Mouse (Mus musculus): ENCODE data around the gene Tbx21.

Gene Tbx21

DNA sequence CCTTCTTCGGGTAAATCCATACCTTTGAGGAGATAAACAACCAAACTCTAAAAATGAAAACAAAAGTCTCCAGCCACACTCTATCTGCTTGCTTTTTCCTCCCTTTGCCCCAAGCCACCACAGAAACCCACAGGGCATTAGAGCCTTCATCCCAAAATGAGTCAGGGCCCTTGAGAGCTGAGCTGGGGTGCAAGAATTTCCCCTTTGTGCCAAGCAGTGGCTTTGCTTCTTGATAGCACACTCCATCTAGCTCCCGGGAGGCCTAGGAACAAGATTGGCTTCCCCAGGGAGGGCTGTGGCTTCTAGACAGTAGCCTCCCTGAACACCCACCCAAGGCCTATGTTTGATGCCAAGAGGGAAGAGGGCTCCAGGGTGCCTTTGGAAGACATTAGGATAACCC, 16.6 kb upstream of the Tbx21 start:
- no peak for DNase-seq (ENCODE audit: low spot score)

- DNase-seq (ENCODE audit: low spot score), result no peak
Observed at GRCm38 (mm10) chr11:97130318-97130717, 15.2 kb upstream of the Tbx21 start.

GRCm38 (mm10) chr11:97128956-97129355, 13.8 kb upstream of the Tbx21 start:
- DNase-seq (ENCODE audit: low spot score), result no peak

GRCm38 (mm10) chr11:97127470-97128223, 12.5 kb upstream of the Tbx21 start:
- DNase-seq (ENCODE audit: low spot score), result no peak

- DNase-seq (ENCODE audit: low spot score), result no peak
Observed at GRCm38 (mm10) chr11:97126645-97127468, 11.7 kb upstream of the Tbx21 start.

- no peak for DNase-seq (ENCODE audit: low spot score)
Observed at GRCm38 (mm10) chr11:97124266-97125036, 9.3 kb upstream of the Tbx21 start.

- DNase-seq (ENCODE audit: low spot score), result no peak
Observed at GRCm38 (mm10) chr11:97123282-97123890, 8.3 kb upstream of the Tbx21 start.

DNA sequence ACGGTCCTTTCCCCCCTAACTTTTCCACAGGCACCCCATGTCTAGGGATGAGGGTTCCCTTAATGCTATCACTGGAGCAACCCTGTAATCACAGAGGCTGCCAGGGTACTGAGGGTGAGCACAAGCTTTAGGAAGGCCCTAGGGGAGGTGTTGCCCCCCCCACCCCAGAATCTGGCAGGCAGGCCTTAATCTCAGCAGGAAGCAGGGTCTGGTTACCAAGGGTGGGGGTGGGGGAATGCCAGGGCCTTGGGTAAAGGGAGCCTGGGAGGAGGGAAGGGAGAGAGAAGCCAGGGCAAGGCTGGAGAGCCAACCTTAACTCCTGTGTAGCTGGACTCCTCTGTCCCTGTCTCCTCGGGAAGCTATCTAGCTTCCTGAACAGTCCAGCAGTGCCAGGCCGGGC, 5.5 kb upstream of the Tbx21 start:
- DNase-seq (ENCODE audit: low spot score), result no peak

DNA sequence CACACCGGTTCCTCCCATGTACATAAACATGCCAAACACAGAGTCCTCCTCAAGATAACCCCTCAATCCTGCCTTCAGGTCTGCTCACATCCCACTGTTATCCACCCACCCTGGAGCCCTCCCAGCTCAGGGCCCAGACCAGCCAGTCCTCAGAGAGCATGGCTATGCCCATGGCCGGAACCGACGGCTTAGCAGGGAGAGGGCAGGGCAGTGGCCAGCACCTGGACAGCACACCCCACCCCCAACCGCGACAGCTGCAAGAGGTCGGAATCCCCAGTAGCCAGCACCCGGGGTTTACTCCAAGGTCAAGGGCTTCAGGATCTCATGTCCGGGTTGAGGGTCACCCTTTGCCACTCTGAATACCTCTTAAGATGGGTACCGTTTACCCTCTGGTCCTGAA, 5.1 kb upstream of the Tbx21 start:
- no peak for DNase-seq (ENCODE audit: low spot score)

DNA sequence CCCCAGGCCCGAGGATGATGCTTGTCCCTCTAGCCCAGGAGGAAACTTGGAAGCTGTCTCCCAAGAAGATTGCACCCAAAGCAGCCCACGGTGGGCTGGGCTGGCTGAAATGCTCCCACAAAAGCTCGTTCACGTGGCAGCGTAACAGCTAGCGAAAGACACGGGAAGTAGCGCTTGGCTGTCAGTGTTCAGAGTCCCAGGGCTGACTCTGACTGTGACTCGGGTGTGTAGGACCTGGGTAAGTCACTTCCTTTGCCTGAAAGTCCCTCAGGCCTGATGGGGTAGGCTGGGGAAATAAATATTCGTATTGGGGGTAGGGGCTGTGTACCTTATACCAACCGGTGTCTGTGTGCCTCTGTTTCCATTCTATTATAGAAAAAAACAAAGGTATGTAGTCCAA, 666 bp upstream of the Tbx21 start:
- DNase-seq (ENCODE audit: low spot score), result no peak

- no peak for DNase-seq (ENCODE audit: low spot score)
Observed at GRCm38 (mm10) chr11:97112519-97113125, 2.5 kb downstream of the Tbx21 start.

DNA sequence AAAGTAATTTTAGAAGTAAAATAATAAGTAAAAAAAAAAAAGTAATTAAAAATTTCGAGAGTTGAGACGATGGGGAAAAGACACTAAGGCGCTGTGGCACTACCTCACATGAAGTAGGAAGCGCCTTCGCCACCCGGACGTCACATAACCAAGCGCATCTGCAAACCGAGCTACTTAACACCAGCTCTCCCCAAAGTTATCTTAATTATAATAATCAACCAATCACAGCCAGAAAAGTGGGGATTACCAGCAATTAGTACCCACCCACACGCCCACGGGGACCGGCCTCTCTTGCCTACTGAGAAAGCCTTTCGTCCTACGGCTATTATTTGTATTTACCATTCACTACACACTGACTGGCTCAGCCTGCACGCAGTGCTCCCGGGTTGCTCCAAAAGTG, 6.2 kb downstream of the Tbx21 start:
- DNase-seq (ENCODE audit: low spot score), result no peak

DNA sequence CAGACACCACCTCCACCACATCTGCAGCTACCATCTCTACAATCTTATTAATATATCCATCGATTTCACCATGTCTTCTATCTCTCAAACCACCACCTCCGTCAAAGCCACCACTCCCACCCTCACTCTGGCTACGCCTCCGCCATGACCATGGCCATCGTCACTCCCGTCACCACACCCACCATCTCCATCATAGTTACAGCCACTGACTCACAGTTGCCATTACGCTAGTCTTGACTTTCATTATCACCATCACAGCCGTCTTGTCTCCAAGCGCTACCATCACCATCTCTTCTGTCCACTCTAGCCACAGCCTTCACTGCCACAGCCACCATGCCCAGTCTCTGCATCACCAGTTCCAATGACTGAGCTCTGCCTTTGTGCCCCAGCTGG, 11.0 kb downstream of the Tbx21 start:
- no peak for DNase-seq (ENCODE audit: low spot score)

- DNase-seq (ENCODE audit: low spot score), result no peak
Observed at GRCm38 (mm10) chr11:97103163-97104090, 11.7 kb downstream of the Tbx21 start.

DNA sequence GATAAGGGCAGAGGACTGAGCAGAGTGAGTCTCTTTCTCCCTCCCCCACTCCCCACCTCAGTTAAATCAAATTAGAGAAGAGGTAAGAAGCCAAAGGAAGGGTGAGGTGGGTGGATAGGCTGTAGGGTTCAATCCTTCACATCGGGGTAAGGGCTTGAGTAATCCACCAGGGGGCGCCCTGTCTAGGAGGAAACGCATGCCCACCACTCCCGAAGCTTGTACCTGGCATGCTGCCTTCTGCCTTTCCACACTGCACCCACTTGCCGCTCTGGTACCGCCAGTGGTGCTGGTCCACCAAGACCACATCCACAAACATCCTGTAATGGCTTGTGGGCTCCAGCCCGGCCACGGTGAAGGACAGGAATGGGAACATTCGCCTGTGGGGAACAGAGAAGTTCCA, 13.4 kb downstream of the Tbx21 start:
- no peak for DNase-seq (ENCODE audit: low spot score)

GRCm38 (mm10) chr11:97098791-97099190, 16.3 kb downstream of the Tbx21 start:
- no peak for DNase-seq (ENCODE audit: low spot score)

GRCm38 (mm10) chr11:97094600-97094999, 20.5 kb downstream of the Tbx21 start:
- DNase-seq (ENCODE audit: low spot score), result no peak

DNA sequence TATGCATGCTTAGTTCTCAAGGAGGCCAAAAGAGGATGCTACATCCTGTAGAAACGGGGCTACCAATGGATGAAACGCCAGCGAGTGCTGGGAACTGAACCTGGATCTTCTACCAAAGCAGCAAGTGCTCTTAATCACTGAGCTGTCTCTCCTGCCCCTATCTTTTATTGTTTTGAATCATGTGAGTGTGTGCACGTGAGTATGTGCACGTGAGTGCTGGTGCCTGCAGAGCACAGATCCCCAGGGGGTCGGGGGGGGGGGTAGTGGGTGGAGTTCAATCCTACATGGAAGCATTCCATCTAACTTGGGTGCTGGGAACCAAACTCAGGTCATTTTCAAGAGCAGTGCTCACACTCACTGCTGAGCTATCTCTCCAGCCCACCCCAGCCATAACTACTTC, 28.8 kb downstream of the Tbx21 start:
- no peak for DNase-seq (ENCODE audit: low spot score)

- no peak for DNase-seq (ENCODE audit: low spot score)
Observed at GRCm38 (mm10) chr11:97084821-97085505, 30.2 kb downstream of the Tbx21 start.
